Mouse (Mus musculus) forebrain, embryonic 11.5 days (tissue): ENCODE measurements around the gene Dennd5a. TPM values are rescaled to one million over a fixed set of nuclear protein-coding genes. Genes with fewer than 3 reads are reported as not detected.

Source experiments
- ATAC-seq: fragments of 200-750 bp; cut with Nextera tagmentation; replicated peaks from 2 replicates; pipeline ENCODE4 v1.8.0; 2017; ENCODE audit warnings: moderate TSS enrichment; ENCODE audit not compliant: low FRiP score
- DNase-seq: peaks from one replicate; pipeline ENCODE4 v3.0.0-alpha.2; 2017; ENCODE audit warnings: low spot score
- H3K27ac ChIP-seq: fragments of 300-500 bp; sonication (generic); 2 replicates; pipeline ENCODE4 v1.5.1; 2014; ENCODE audit warnings: low read depth, low read length
- H3K27me3 ChIP-seq: fragments of 300-500 bp; sonication (generic); 2 replicates; pipeline ENCODE4 v1.6.1; 2014; ENCODE audit warnings: mild to moderate bottlenecking, low read length, mixed read lengths; ENCODE audit not compliant: control insufficient read depth, insufficient read depth
- H3K36me3 ChIP-seq: fragments of 300-500 bp; sonication (generic); 2 replicates; pipeline ENCODE4 v1.6.1; 2014; ENCODE audit warnings: mild to moderate bottlenecking, low read length, moderate library complexity, mixed read lengths; ENCODE audit not compliant: control insufficient read depth, insufficient read depth
- H3K4me1 ChIP-seq: fragments of 300-500 bp; sonication (generic); replicated peaks from 2 replicates; pipeline ENCODE4 v1.6.1; 2014; ENCODE audit warnings: low read length, mixed read lengths; ENCODE audit not compliant: control insufficient read depth, insufficient read depth
- H3K4me2 ChIP-seq: fragments of 300-500 bp; sonication (generic); 2 replicates; pipeline ENCODE4 v1.6.1; 2014; ENCODE audit warnings: low read depth, mild to moderate bottlenecking, low read length, moderate library complexity, mixed read lengths; ENCODE audit not compliant: severe bottlenecking
- H3K4me3 ChIP-seq: fragments of 300-500 bp; sonication (generic); 2 replicates; pipeline ENCODE4 v1.5.1; 2014; ENCODE audit warnings: low read depth, low read length
- H3K9ac ChIP-seq: fragments of 300-500 bp; sonication (generic); 2 replicates; pipeline ENCODE4 v1.6.1; 2014; ENCODE audit warnings: low read length
- H3K9me3 ChIP-seq: fragments of 300-500 bp; sonication (generic); 2 replicates; pipeline ENCODE4 v1.6.1; 2016; ENCODE audit warnings: low read length, mixed read lengths; ENCODE audit not compliant: control insufficient read depth
- WGBS: fragments of 180-500 bp; shearing (Covaris S2); extraction: QIAGEN DNeasy Blood & Tissue Kit; methylation state at CpG from one replicate; pipeline ENCODE4 v1.1.7; 2014; 5-methylcytosine and 5-hydroxymethylcytosine counted together
- polyA plus RNA-seq: library from polyadenylated mRNA; unstranded; fragments of >200 nt; fragmentation: Nextera tagmentation; extraction: Ambion mirVana; gene quantifications from 2 replicates; pipeline ENCODE4 v1.2.1, GENCODE M21; 2014

The Dennd5a gene
- polyA plus RNA-seq, 1 experiment from 2014 or later, result 55.9 TPM

DNA sequence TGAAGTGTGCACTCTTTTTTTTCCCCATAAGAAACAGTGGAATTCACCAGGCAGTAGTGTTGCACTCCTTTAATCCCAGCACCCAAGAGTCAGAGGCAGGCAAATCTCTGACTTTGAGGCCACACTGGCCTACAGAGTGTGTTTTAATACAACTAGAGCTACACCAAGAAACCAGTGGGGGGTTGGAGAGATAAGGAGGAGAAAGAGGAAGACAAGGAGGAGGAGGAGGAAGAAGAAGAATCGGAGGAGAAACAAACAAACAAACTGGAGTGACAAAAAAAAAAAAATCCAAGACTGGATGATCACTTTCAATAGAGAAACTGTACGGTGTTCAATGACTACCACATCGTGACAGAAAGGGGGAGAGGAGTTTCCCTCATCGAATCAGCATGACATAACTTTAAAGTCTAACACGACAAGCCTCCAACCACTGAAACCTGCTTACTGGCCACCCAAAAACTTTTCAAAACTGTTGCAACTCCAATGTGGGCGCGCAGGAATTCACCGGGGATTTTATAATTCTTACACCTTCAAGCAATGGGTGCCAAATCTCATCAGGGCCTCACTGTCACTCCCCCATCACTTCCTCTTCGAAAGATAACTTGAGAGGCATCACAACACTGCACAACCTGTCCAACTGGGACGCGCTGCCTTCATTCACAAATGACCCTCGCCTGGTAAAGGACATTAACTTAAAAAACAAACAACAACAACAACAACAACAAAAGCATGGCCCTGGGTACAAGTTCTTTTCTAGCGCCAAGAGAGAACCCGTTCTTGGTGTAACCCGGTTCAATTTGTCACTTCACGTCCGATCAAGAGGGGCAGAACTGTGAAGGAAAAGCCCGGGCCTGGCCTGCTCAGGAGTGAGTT is 1.2 kb downstream of the Dennd5a start:
- Histone ChIP-seq H3K4me3 (peak overlapping the region; percentile 85), H3K9ac (peak overlapping the region; percentile 94), H3K4me1 (peaks cover 8% of the 10 kb centered on the region; the same call in 1 of the 2 replicates), H3K4me2 (peak overlapping the region; percentile 71), H3K27ac (no peak overlapping the region; the same call in 1 of the 2 replicates), H3K9me3 (no peaks in the 10 kb centered on the region), H3K27me3 (no peaks in the 10 kb centered on the region), H3K36me3 (no peaks in the 10 kb centered on the region)
- ATAC-seq (no peak), DNase-seq (no peak)
- 9% methylated on average over 18 of the region's 18 CpGs for WGBS

DNA sequence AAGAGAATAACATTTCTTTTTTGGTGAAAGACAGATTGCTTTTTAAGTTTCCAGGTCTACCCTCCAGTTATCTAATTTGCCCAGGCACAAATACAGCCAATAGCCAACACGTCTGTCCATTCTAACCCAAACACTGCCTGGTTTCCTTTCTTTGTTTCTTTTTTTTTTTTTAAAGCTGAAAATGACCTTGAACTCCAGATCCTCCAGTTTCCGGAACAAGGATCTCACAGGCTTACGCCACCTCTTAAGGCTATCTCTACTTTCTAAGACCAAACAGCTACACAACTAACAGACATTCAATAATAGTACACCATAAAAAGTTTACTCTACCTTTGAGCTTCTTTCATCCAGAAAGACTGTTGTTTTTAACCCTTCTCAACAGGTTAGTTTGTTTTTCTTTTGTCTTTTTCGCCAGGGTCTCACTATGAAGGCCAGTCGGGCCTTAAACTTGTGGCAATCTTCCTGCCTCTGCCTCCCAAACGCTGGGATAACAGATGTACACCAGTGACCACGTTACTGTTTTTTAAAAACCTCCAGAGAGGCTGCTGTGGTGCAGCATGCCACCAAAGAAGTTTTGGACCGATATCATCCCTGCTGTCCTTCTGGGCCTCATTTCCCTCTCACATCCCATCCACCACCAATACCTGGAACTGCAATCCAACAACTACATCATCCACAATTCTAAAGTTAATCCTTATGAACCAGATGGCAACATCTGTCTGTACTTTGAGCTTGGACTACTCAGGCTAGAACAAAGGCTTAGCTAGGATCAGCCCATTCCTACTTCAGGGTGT is 2.1 kb downstream of the Dennd5a start:
- Histone ChIP-seq H3K4me1 (peaks cover 8% of the 10 kb centered on the region; the same call in 1 of the 2 replicates), H3K36me3 (no peaks in the 10 kb centered on the region), H3K9me3 (no peaks in the 10 kb centered on the region), H3K9ac (no peak overlapping the region), H3K27ac (no peak overlapping the region), H3K4me2 (peak overlapping the region; percentile 71; the same call in 1 of the 2 replicates), H3K4me3 (no peak overlapping the region; the same call in 1 of the 2 replicates), H3K27me3 (no peaks in the 10 kb centered on the region)
- no peak for ATAC-seq
- DNase-seq, result no peak
- 76% methylated on average over 8 of the region's 8 CpGs for whole genome bisulfite sequencing

DNA sequence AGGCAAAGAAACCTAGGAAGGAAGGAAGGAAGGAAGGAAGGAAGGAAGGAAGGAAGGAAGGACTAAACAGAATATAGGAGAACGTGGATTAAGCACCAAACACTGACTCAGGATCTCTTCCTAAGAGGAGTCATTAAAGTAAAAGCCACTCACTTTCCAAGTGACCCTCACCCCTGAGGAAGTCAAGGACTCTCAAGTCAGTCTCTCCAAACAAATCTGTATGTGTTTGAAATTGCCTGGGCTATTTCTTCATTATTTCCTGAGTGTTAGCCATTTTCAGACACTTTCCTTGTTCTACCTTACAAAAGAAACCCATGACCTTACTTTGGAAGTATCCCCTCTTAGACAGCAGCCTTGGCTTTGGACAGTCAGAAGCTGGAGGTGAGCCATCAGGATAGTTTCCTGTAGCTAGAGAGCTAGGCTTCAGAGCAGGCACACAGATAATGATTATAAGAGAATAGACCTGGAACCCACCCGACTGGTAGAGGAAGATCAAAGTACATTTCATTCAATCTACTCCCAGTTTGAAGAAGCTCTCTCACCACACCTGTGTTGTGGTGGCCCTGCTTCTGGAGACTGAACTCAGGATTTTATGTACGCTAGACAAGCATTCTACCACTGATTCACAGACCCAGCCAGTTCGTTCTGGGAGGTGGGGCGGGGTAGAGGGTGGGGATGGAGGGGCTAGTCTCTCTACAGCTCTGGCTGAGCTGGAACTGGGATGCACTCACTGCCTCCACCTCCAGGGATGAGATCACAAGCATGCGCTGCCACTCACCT is 5.5 kb downstream of the Dennd5a start:
- Histone ChIP-seq H3K4me3 (no peak overlapping the region), H3K36me3 (no peaks in the 10 kb centered on the region), H3K27me3 (no peaks in the 10 kb centered on the region), H3K27ac (no peak overlapping the region), H3K9ac (no peak overlapping the region), H3K4me2 (no peak overlapping the region), H3K9me3 (no peaks in the 10 kb centered on the region), H3K4me1 (peaks cover 1% of the 10 kb centered on the region; the same call in 1 of the 2 replicates)
- ATAC-seq (no peak), DNase-seq (no peak)
- 69% methylated on average over 6 of the region's 6 CpGs for WGBS

DNA sequence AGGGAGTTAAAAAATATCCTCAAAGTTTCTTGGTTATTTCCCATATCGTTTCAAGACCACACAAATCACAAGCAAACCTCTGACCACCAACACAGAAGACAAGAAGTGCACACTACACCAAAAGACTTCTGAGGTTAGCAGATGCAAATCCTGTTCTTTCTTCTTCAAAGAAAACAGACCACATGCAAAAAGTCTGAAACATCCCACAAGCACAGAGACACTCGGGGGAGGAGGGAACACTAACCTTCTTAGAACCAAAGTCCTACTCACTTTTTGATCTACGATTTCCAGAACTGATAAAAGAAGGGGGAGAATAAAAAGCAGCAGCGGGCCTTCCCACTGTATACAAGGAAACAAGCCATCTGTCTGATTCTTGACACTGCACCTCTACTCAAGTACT is 9.0 kb downstream of the Dennd5a start:
- no peak overlapping the region for H3K4me3 ChIP-seq
- H3K36me3 ChIP-seq, result no peaks in the 10 kb centered on the region
- no peaks in the 10 kb centered on the region for H3K4me1 ChIP-seq
- no peak overlapping the region for H3K4me2 ChIP-seq
- H3K27ac ChIP-seq, result no peak overlapping the region
- no peaks in the 10 kb centered on the region for H3K27me3 ChIP-seq
- DNase-seq (no peak), ATAC-seq (no peak)
- 83% methylated on average over 4 of the region's 4 CpGs for WGBS
- H3K9ac ChIP-seq, result no peak overlapping the region
- no peaks in the 10 kb centered on the region for H3K9me3 ChIP-seq

DNA sequence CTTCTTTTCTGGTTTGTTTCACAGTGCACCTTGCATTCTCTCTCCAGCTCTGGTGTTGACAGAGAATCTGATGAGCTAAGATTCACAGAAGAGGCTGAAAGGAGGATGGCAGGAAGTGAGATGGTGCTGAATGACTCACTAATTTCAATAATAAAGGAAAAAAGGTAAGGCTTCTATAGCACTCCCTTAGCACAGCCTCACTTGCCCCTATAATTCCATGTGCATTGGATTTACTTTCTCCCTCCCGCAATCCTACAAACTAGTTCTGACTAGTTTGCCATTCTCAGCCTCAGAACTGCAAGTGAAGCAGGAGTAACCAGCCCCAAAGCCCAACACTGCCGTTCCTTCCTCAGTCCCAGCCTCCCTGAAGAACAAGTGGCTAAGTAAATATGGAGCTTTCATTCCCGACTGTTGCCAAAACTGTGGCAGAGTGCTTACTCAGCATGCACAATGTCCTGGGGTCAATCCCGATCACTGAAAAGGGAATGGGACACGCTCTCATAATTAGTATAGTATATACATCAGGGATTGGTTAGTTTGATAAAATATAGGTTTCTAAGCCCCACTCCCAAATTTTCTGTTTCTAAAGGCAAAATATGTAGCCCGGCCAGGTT is 15.7 kb downstream of the Dennd5a start:
- Histone ChIP-seq H3K9ac (no peak overlapping the region), H3K27ac (no peak overlapping the region), H3K9me3 (no peaks in the 10 kb centered on the region), H3K4me3 (no peak overlapping the region), H3K27me3 (no peaks in the 10 kb centered on the region), H3K36me3 (no peaks in the 10 kb centered on the region), H3K4me1 (no peaks in the 10 kb centered on the region), H3K4me2 (no peak overlapping the region)
- DNase-seq (peak; percentile 32), ATAC-seq (no peak)
- 77% methylated on average over 6 of the region's 6 CpGs for WGBS

DNA sequence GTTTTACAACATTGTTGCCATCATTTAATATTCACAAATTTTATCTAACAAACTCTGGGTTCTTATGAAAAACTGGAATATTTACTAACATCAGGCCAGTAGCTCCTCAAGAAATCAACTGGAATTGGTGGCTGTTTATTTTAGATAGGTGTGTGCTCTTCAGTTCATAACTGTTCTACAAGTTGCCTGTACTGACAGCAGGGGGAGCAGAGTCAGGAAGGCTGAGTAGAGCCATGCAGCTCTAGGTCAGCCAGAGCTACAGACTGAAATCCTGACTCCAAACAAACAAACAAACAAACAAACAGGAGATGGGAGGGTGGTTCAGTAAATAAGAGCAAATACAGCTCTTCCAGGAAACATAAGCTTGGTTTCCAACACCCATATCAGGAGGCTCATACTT is 30.6 kb downstream of the Dennd5a start:
- Histone ChIP-seq H3K4me1 (0 out of 2 replicates have a peak, but pooled peaks cover 2% of the 10 kb centered on the region), H3K4me3 (no peak overlapping the region), H3K36me3 (peaks cover 4% of the 10 kb centered on the region; the same call in 1 of the 2 replicates), H3K27me3 (no peaks in the 10 kb centered on the region), H3K9ac (no peak overlapping the region), H3K27ac (no peak overlapping the region), H3K9me3 (no peaks in the 10 kb centered on the region), H3K4me2 (no peak overlapping the region)
- DNase-seq (no peak), ATAC-seq (no peak)

DNA sequence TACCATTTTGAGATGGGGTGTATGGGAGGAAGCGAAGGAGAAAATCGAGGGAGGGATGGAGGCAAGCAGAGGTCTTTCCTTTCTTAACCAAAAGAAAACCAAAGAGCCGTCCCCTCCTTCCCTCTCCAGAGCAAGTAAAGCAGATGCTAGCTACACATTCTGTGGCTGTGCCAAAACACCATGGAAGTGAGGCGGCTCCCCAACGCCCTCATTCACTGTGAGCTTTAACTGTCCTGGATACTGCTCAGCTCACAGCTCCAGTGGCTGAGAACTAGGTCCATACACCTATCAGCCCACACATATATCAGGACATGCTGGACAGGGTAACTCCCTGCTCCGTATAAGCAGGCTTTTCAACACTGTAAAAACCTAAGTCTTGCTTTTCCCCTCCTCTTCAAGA is 31.9 kb downstream of the Dennd5a start:
- Histone ChIP-seq H3K4me2 (no peak overlapping the region), H3K4me1 (0 out of 2 replicates have a peak, but pooled peaks cover 2% of the 10 kb centered on the region), H3K36me3 (no peaks in the 10 kb centered on the region; the same call in 1 of the 2 replicates), H3K4me3 (no peak overlapping the region), H3K9me3 (no peaks in the 10 kb centered on the region), H3K27ac (no peak overlapping the region), H3K27me3 (no peaks in the 10 kb centered on the region), H3K9ac (no peak overlapping the region)
- WGBS, result 92% methylated on average over 6 of the region's 6 CpGs
- ATAC-seq (no peak), DNase-seq (no peak)

DNA sequence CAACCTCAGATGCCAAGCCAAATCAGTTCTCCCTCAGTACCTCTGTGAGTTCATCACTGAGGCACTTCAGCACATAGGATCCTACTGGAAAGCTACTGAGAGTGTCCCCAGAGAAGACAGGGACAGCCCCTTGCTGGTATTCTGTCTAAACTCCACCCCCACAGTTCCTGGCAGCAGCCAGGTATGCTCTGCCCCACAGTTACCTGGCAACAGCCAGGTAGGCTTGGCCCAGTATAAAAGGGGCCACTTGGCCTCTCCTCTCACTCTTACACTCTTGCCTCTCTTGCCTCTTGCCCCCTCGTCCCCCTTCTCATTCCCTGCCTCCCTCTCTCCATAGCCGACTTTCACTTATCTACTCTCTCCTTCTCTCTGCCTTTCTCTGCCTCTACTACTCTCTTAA is 35.3 kb downstream of the Dennd5a start:
- peaks cover 2% of the 10 kb centered on the region; the same call in 1 of the 2 replicates for H3K36me3 ChIP-seq
- ATAC-seq (no peak), DNase-seq (no peak)
- no peak overlapping the region for H3K4me2 ChIP-seq
- H3K4me3 ChIP-seq, result no peak overlapping the region
- no peaks in the 10 kb centered on the region for H3K9me3 ChIP-seq
- no peak overlapping the region for H3K9ac ChIP-seq
- 0 out of 2 replicates have a peak, but pooled peaks cover 2% of the 10 kb centered on the region for H3K4me1 ChIP-seq
- H3K27ac ChIP-seq, result no peak overlapping the region
- 85% methylated on average over 2 of the region's 2 CpGs for WGBS
- no peaks in the 10 kb centered on the region for H3K27me3 ChIP-seq
